Mouse (Mus musculus) kidney, adult 2 months (tissue): ENCODE results near the gene Grid2. TPM values are rescaled to one million over a fixed set of nuclear protein-coding genes. Genes with fewer than 3 reads are reported as not detected.
A peak's percentile ranks its signal among the peaks of the same experiment; 100 is the strongest.

Source experiments
- DNase-seq: peaks from one replicate; pipeline ENCODE4 v3.0.0; 2021
- H3K27ac ChIP-seq: fragments of 200-500 bp; 2 replicates; pipeline ENCODE4 v1.5.1; 2012; ENCODE audit warnings: low read depth, low read length, control low read depth, inconsistent platforms; ENCODE audit not compliant: insufficient read depth
- H3K27me3 ChIP-seq: fragments of 200-500 bp; replicated peaks from 2 replicates; pipeline ENCODE4 v1.6.1; 2012; ENCODE audit warnings: mild to moderate bottlenecking, moderate library complexity, low read length, inconsistent platforms; ENCODE audit not compliant: control insufficient read depth, insufficient read depth
- H3K36me3 ChIP-seq: fragments of 200-500 bp; 2 replicates; pipeline ENCODE4 v1.6.1; 2012; ENCODE audit warnings: mild to moderate bottlenecking, moderate library complexity, low read length, inconsistent platforms; ENCODE audit not compliant: control insufficient read depth, insufficient read depth
- H3K4me1 ChIP-seq: fragments of 200-500 bp; 2 replicates; pipeline ENCODE4 v1.6.1; 2011; ENCODE audit warnings: low read length; ENCODE audit not compliant: control insufficient read depth, insufficient read depth
- H3K4me3 ChIP-seq: fragments of 200-500 bp; 2 replicates; pipeline ENCODE4 v1.5.1; 2011; ENCODE audit warnings: mild to moderate bottlenecking, low read depth, low read length, control low read depth; ENCODE audit not compliant: insufficient read depth
- CTCF ChIP-seq: fragments of 200-500 bp; conservative IDR thresholded peaks from 2 replicates; pipeline ENCODE4 v1.5.1; 2011; ENCODE audit warnings: low read depth, mild to moderate bottlenecking, control low read depth, low read length, moderate library complexity, mixed read lengths; ENCODE audit not compliant: insufficient read depth, insufficient read length
- POLR2A ChIP-seq: fragments of 200-500 bp; IDR thresholded peaks from one replicate; pipeline ENCODE4 v1.6.1; 2011; ENCODE audit warnings: low read depth, low read length, control low read depth
- WGBS: fragments of 180-500 bp; shearing (Covaris S2); methylation state at CpG from one replicate; pipeline ENCODE4 v1.1.7; 2018; 5-methylcytosine and 5-hydroxymethylcytosine counted together
- polyA plus RNA-seq: library from polyadenylated mRNA; depleted of rRNA; stranded (reverse); fragments of >200 nt; gene quantifications from 2 replicates; pipeline ENCODE4 v1.2.3, GENCODE M21; 2012

Gene Grid2
- polyA plus RNA-seq, 1 experiment, result not detected

DNA sequence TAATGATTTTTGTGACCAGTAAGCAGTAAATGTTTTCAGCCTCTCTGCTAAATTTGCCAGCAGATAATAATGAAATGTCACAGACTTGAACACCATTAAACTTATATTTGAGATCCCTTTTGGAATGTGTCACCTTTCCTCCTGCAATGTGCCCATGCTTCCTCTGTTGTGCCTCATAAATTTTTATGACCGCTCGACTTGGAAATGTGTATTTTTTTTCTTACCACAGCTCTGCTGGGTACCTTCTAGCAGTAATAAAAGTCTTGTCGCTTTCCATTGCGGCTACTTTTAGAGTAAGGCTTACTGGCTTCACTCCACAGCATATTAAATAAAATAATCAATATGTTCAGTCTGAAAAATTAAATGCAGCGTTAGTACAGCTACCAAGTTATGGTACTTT is 564.6 kb downstream of the Grid2 start:
- peak; percentile 17 for DNase-seq
- H3K4me1 ChIP-seq, result no peaks in the 10 kb centered on the region
- no peak overlapping the region for H3K27ac ChIP-seq
- no peak overlapping the region for H3K4me3 ChIP-seq
- no peak for TF ChIP-seq POLR2A
- no peak for TF ChIP-seq CTCF
- H3K36me3 ChIP-seq, result no peaks in the 10 kb centered on the region
- no peaks in the 10 kb centered on the region for H3K27me3 ChIP-seq
- WGBS, result 17% methylated on average over 5 of the region's 5 CpGs

DNA sequence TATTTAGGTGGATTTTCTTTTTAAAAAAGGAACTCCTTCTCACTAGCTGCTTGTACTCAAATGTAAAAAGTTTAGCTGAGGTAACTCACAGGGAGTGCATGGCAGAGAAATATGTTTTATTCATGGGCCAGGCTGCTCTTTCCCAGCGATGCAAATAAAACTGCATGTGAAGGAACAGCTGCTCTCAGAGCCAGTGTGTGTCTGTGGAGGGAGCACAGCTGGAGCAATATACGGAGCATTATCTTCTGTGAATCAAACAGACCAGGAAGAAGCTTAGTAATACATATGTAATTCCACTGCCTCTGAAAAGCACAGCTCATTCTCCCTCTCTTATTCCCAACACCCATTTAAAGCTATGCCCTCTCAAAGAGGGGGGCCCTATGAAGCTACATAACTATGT is 607.0 kb downstream of the Grid2 start:
- H3K27ac ChIP-seq, result no peak overlapping the region
- no peak for TF ChIP-seq POLR2A
- no peak for TF ChIP-seq CTCF
- H3K27me3 ChIP-seq, result no peaks in the 10 kb centered on the region
- no peaks in the 10 kb centered on the region for H3K4me1 ChIP-seq
- WGBS, result 26% methylated on average over 2 of the region's 2 CpGs
- H3K4me3 ChIP-seq, result no peak overlapping the region
- H3K36me3 ChIP-seq, result no peaks in the 10 kb centered on the region
- DNase-seq, result no peak

DNA sequence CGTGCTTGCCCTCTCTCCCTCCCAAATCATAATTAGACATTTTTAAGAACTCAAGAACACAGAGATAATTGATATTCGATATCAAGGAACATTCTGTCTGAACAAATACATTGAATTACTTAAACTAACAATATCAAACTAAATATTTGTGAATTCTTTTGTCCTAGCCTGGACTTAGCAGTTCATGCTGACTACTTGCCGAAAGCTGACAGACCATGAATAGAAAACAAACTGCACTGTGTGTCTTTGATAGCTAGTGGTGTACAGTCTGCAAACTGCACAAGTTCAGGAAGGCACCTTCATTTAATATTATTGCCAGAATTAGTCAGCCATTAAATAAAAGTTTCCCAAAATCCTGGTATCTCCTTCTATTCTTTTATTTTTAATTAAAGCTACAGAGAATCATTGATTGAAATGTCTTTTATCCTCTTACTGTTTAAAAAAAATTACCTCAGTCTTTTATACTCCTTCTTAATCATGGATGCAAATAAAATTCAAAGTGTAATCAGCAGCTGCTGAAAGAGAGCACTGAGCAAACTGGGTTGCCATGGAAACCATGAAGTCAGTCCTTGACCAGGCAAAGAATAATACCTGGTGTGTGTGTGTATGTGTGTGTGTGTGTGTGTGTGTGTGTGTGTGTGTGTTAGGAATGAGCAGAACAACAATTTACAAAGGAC is 621.5 kb downstream of the Grid2 start:
- 69% methylated on average over 3 of the region's 3 CpGs for WGBS
- DNase-seq, result no peak
- Histone ChIP-seq H3K27ac (no peak overlapping the region), H3K27me3 (no peaks in the 10 kb centered on the region), H3K36me3 (no peaks in the 10 kb centered on the region), H3K4me3 (no peak overlapping the region), H3K4me1 (no peaks in the 10 kb centered on the region)
- TF ChIP-seq POLR2A (no peak), CTCF (no peak)

DNA sequence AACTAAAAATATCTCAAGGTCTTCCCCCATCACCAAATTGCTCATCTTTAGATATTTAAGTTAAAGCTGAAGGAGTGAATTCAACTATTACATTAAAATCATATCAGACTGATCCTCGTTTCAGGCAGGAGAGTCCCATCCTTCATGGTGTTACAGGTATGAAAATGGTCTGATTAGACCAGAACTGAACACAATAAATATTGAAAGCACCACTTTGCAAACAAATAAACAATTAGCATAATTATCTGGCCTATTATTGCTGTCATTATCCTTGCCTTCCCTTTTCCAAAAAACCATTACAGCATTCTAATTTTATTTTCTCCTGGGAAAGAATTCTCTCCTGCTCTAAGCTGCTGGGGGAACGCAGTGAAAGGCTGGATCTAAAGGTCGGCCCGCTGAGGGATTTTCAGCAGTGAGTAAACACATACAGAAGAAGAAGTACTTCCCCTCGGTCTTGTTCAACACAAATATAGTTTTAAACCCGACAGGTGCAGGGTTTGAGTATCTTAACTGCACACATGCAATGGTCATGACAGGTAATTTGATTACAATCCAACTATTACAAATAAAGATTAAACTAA is 622.2 kb downstream of the Grid2 start:
- no peak for DNase-seq
- no peak for TF ChIP-seq POLR2A
- TF ChIP-seq CTCF, result no peak
- H3K27ac ChIP-seq, result no peak overlapping the region
- no peak overlapping the region for H3K4me3 ChIP-seq
- H3K36me3 ChIP-seq, result no peaks in the 10 kb centered on the region
- no peaks in the 10 kb centered on the region for H3K27me3 ChIP-seq
- H3K4me1 ChIP-seq, result no peaks in the 10 kb centered on the region
- whole genome bisulfite sequencing, result 64% methylated on average over 6 of the region's 6 CpGs

DNA sequence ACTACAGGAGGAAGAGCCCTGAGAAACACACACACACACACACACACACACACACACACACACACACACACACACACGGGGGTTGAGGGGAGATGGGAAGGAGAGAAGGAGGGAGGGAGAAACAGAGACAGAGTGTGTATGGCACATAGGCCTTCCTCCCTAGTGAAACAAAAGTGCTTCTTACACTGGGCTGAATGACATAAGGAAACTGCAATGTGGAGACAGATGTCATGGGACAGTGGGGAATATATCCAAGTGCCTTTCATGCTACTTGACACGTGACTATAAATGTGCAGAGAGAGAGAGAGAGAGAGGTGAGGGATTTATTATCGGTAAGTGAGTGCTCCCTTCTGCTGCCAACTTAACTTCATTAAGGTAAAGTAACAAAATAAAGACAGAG is 639.0 kb downstream of the Grid2 start:
- Histone ChIP-seq H3K4me1 (no peaks in the 10 kb centered on the region), H3K27ac (no peak overlapping the region), H3K36me3 (no peaks in the 10 kb centered on the region), H3K4me3 (no peak overlapping the region), H3K27me3 (no peaks in the 10 kb centered on the region)
- DNase-seq, result no peak
- TF ChIP-seq POLR2A, result no peak
- TF ChIP-seq CTCF, result no peak
- WGBS, result 39% methylated on average over 3 of the region's 3 CpGs

DNA sequence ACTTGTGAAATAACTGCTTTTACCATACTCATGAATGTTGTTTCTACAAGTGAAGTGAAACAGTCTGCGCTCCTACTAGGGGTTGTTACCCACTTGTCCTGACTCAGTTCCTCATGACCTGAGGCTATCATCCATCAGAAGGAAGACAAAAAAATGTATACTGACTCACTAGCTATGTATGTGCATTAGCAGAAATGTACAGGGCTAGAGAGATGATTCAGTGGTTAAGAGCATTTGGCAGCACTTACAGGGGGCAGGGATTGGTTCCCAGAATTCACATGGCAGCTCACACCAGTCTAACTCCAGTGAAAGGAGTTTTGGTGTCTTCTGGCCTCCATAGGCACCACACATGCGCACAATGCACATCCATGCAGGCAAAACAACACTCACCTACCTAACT is 642.5 kb downstream of the Grid2 start:
- H3K4me1 ChIP-seq, result no peaks in the 10 kb centered on the region
- no peak overlapping the region for H3K4me3 ChIP-seq
- 90% methylated on average over 2 of the region's 2 CpGs for WGBS
- no peak for TF ChIP-seq CTCF
- TF ChIP-seq POLR2A, result no peak
- H3K27ac ChIP-seq, result no peak overlapping the region
- no peak for DNase-seq
- H3K27me3 ChIP-seq, result no peaks in the 10 kb centered on the region
- no peaks in the 10 kb centered on the region for H3K36me3 ChIP-seq

DNA sequence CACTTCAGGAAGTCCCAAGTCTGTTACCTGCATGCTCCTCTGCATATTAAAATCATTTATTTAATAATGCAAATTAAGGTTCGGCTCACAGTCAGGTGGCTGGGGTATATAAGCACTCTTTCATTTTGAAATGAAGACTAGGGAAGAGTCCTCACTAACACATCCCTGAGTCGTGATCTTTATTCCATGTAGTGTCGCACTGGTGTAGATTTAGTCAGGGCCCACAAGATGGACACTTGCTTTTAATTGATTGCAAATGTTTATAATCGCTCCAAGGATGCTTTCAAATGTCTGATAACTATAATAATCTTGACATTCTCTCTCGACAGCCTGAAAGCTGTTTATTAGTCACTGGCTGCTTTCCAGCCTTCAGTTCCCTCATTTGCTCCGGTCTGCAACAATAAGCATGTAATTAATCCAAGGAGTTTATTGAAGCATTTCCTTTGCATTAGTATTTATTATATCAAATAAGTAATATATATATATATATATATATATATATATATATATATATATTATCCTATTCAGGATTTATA is 661.4 kb downstream of the Grid2 start:
- WGBS, result 78% methylated on average over 6 of the region's 6 CpGs

More for the DNA sequence above, 661.4 kb downstream of the Grid2 start:
- Histone ChIP-seq H3K4me3 (no peak overlapping the region), H3K4me1 (no peaks in the 10 kb centered on the region), H3K27me3 (no peaks in the 10 kb centered on the region), H3K27ac (no peak overlapping the region), H3K36me3 (no peaks in the 10 kb centered on the region)
- TF ChIP-seq CTCF (no peak), POLR2A (no peak)
- no peak for DNase-seq
